Mouse (Mus musculus) midbrain, embryonic 15.5 days (tissue): ENCODE measurements around the gene Bco1. TPM values are rescaled to one million over a fixed set of nuclear protein-coding genes. Genes with fewer than 3 reads are reported as not detected.

Experiments used
- ATAC-seq: fragments of 200-750 bp; cut with Nextera tagmentation; replicated peaks from 2 replicates; pipeline ENCODE4 v1.8.0; 2017; ENCODE audit warnings: moderate TSS enrichment
- H3K27ac ChIP-seq: fragments of 300-500 bp; sonication (generic); 2 replicates; pipeline ENCODE4 v1.5.1; 2015; ENCODE audit warnings: mild to moderate bottlenecking, inconsistent platforms
- H3K27me3 ChIP-seq: fragments of 300-500 bp; sonication (generic); replicated peaks from 2 replicates; pipeline ENCODE4 v1.6.1; 2015; ENCODE audit warnings: inconsistent platforms
- H3K36me3 ChIP-seq: fragments of 300-500 bp; sonication (generic); replicated peaks from 2 replicates; pipeline ENCODE4 v1.6.1; 2015; ENCODE audit warnings: inconsistent platforms
- H3K4me1 ChIP-seq: fragments of 300-500 bp; sonication (generic); 2 replicates; pipeline ENCODE4 v1.6.1; 2015; ENCODE audit warnings: inconsistent platforms
- H3K4me2 ChIP-seq: fragments of 300-500 bp; sonication (generic); 2 replicates; pipeline ENCODE4 v1.6.1; 2015; ENCODE audit warnings: inconsistent platforms, mild to moderate bottlenecking, moderate library complexity
- H3K4me3 ChIP-seq: fragments of 300-500 bp; sonication (generic); 2 replicates; pipeline ENCODE4 v1.5.1; 2015; ENCODE audit warnings: mild to moderate bottlenecking, inconsistent platforms
- H3K9ac ChIP-seq: fragments of 300-500 bp; sonication (generic); 2 replicates; pipeline ENCODE4 v1.6.1; 2015; ENCODE audit warnings: mild to moderate bottlenecking, inconsistent platforms
- H3K9me3 ChIP-seq: fragments of 300-500 bp; sonication (generic); 2 replicates; pipeline ENCODE4 v1.6.1; 2016; ENCODE audit warnings: inconsistent platforms
- WGBS: fragments of 180-500 bp; shearing (Covaris S2); methylation state at CpG from one replicate; pipeline ENCODE4 v1.1.7; 2015; ENCODE audit warnings: mixed read lengths; 5-methylcytosine and 5-hydroxymethylcytosine counted together
- polyA plus RNA-seq: library from polyadenylated mRNA; unstranded; fragments of >200 nt; fragmentation: Nextera tagmentation; extraction: Ambion mirVana; gene quantifications from 2 replicates; pipeline ENCODE4 v1.2.1, GENCODE M21; 2015

Bco1 gene
- polyA plus RNA-seq, 1 experiment from 2014 or later = 0.32 TPM

DNA sequence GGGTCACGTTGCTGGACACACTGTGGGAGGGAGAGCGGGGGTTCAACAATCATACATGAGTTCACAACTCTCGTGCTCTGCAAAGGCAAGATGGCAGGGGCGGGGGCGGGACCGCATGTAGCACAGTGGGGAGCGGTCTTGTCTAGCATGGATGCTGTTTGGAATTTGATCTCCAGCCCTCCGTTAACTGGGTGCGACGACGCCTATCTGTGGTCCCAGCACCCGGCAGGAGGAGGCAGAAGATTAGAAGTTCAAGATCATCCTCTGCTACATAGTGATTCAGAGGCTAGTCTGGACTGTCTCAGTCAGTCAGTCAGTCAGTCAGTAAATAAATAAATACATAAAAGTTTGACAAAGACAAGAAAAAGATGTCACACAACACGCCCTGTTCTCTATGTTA, 27.4 kb upstream of the Bco1 start:
- Histone ChIP-seq H3K27me3 (no peaks in the 10 kb centered on the region), H3K9ac (no peak overlapping the region), H3K4me3 (no peak overlapping the region), H3K27ac (no peak overlapping the region), H3K36me3 (no peaks in the 10 kb centered on the region), H3K4me2 (no peak overlapping the region), H3K4me1 (no peaks in the 10 kb centered on the region), H3K9me3 (no peaks in the 10 kb centered on the region)
- no peak for ATAC-seq
- 85% methylated on average over 13 of the region's 13 CpGs for WGBS

DNA sequence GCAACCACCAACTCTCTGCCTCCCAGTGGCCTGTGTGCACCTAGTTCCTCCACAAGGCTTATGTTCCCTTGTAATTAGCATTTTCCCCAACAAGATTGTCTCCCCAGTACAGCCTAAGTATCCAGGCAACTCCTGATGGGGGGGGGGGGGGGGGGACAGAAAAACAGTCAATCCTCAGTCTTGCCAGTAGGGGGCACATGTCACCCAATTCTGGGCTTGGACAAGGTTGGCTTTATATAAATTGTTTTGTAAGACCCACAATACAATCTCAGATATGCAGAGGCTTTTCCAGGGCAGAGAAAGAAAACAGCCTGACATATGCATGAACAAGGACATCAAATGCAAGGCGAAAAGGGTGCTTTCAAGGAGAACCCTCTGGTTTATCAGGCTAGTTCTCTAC, 25.9 kb upstream of the Bco1 start:
- Histone ChIP-seq H3K4me1 (no peaks in the 10 kb centered on the region), H3K36me3 (no peaks in the 10 kb centered on the region), H3K27me3 (no peaks in the 10 kb centered on the region), H3K27ac (no peak overlapping the region), H3K9ac (no peak overlapping the region), H3K4me3 (no peak overlapping the region), H3K4me2 (no peak overlapping the region), H3K9me3 (no peaks in the 10 kb centered on the region)
- 89% methylated on average over 1 of the region's 1 CpGs for WGBS
- no peak for ATAC-seq

- Histone ChIP-seq H3K27me3 (no peaks in the 10 kb centered on the region), H3K36me3 (no peaks in the 10 kb centered on the region)
- WGBS = 72% methylated on average over 10 of the region's 10 CpGs
Measured at GRCm38 (mm10) chr8:117074350-117075182, 21.1 kb upstream of the Bco1 start.

DNA sequence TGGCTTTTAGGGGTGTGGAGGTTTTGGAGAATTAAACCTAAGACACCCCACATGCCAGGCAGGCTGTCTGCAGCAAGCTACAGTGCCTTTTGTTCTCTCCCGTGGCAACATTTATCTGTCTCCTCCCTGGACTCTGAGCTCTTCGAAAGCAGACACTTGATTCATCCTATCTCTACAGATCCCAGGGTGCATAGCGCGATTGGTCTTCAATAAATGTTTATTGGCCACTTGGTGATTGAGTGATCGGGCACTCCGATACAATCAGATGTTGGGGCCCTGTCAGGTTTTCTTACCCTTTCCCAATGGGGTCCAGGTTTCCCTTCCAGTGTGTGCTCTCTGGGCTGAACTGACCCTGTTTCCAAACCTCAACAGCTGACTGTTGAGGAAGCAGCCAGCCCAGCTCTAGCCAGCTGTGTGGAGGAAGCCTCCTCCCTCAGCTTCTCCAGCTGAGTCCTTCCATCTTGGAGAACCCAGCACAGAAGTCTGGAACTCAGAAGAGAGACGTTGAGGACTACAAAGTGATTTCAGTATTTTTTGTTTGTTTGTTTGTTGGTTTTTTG, 17.2 kb upstream of the Bco1 start:
- no peak overlapping the region for H3K4me3 ChIP-seq
- no peak for ATAC-seq
- no peaks in the 10 kb centered on the region for H3K27me3 ChIP-seq
- no peak overlapping the region for H3K27ac ChIP-seq
- H3K9me3 ChIP-seq = no peaks in the 10 kb centered on the region
- WGBS = 78% methylated on average over 7 of the region's 7 CpGs
- no peaks in the 10 kb centered on the region for H3K36me3 ChIP-seq
- H3K4me1 ChIP-seq = no peaks in the 10 kb centered on the region
- H3K4me2 ChIP-seq = no peak overlapping the region
- H3K9ac ChIP-seq = no peak overlapping the region

More at GRCm38 (mm10) chr8:117074350-117075182, 21.1 kb upstream of the Bco1 start:
- no peak overlapping the region for H3K9ac ChIP-seq
- no peaks in the 10 kb centered on the region for H3K4me1 ChIP-seq
- H3K4me2 ChIP-seq = no peak overlapping the region
- ATAC-seq = no peak
- no peak overlapping the region for H3K27ac ChIP-seq
- no peaks in the 10 kb centered on the region for H3K9me3 ChIP-seq
- no peak overlapping the region for H3K4me3 ChIP-seq

DNA sequence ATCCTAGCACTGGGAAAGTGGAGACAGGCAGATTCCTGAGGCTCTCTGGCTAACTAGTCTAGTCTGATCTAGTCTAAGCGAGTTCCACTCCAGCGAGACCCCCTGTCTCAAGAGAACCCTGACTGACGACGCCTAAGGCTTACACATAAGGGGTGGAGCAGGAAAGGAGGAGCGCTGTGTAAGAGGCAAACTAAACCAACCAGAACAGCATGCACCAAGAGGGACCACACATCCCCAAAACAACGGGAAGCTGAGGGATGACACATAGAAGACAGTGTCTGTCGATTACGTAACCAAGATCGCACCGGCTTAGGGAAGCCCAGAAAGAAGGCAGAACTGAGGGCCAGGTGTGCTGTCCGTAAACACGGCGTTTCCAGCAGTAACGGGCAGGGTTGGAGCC, 16.0 kb upstream of the Bco1 start:
- no peaks in the 10 kb centered on the region for H3K9me3 ChIP-seq

DNA sequence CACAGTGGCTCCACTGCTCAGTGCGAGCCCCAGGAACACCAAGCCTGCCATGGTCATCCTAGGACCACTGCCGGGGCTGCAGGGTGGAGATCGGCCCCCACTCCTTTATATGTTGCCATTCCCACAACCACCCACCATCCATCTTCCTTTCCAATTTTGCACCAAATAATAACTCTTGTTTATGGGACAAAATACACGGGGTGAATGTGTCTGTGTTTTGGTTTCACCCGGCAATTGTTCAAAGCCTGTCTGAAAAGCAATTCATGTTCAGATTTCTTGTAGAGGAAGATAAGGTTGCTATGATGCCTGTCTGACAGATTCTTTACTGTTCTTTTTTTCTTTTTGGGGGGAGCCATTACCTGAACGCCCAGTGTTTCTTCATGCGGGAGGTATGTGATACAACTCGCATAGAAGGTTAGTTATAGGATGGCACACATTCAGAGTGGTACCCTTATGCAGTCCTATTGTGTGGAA, 13.2 kb upstream of the Bco1 start, which contains the start of gene Pkd1l2:
Pkd1l2 (minus strand) TSS at position 51 of the 474 bp plus-strand sequence.
- H3K9me3 ChIP-seq = no peaks in the 10 kb centered on the region
- WGBS = 87% methylated on average over 8 of the region's 8 CpGs
- H3K4me2 ChIP-seq = no peak within 1 kb of the TSS
- H3K9ac ChIP-seq = no peak within 1 kb of the TSS
- no peak within 1 kb of the TSS for H3K27ac ChIP-seq
- no peaks in the 10 kb centered on the region for H3K4me1 ChIP-seq
- H3K36me3 ChIP-seq = no peaks in the 10 kb centered on the region
- no peak for ATAC-seq
- H3K27me3 ChIP-seq = no peaks in the 10 kb centered on the region
- H3K4me3 ChIP-seq = no peak within 1 kb of the TSS

More for the DNA sequence above, 16.0 kb upstream of the Bco1 start:
- Histone ChIP-seq H3K27me3 (no peaks in the 10 kb centered on the region), H3K27ac (no peak overlapping the region), H3K4me2 (no peak overlapping the region), H3K36me3 (no peaks in the 10 kb centered on the region), H3K9ac (no peak overlapping the region), H3K4me1 (no peaks in the 10 kb centered on the region), H3K4me3 (no peak overlapping the region)
- no peak for ATAC-seq
- 89% methylated on average over 14 of the region's 14 CpGs for WGBS

GRCm38 (mm10) chr8:117082947-117083559, 12.6 kb upstream of the Bco1 start:
- Histone ChIP-seq H3K27me3 (no peaks in the 10 kb centered on the region), H3K4me2 (no peak overlapping the region), H3K9me3 (no peaks in the 10 kb centered on the region), H3K4me1 (no peaks in the 10 kb centered on the region), H3K36me3 (no peaks in the 10 kb centered on the region), H3K9ac (no peak overlapping the region), H3K4me3 (no peak overlapping the region), H3K27ac (no peak overlapping the region)
- WGBS = 79% methylated on average over 9 of the region's 9 CpGs
- no peak for ATAC-seq

- H3K9ac ChIP-seq = no peak overlapping the region
- 73% methylated on average over 8 of the region's 8 CpGs for WGBS
- no peaks in the 10 kb centered on the region for H3K36me3 ChIP-seq
- H3K4me1 ChIP-seq = no peaks in the 10 kb centered on the region
- H3K9me3 ChIP-seq = no peaks in the 10 kb centered on the region
- no peak overlapping the region for H3K4me3 ChIP-seq
- no peak for ATAC-seq
- H3K27me3 ChIP-seq = no peaks in the 10 kb centered on the region
- H3K27ac ChIP-seq = no peak overlapping the region
- no peak overlapping the region for H3K4me2 ChIP-seq
Measured at GRCm38 (mm10) chr8:117085521-117085920, 10.1 kb upstream of the Bco1 start.

DNA sequence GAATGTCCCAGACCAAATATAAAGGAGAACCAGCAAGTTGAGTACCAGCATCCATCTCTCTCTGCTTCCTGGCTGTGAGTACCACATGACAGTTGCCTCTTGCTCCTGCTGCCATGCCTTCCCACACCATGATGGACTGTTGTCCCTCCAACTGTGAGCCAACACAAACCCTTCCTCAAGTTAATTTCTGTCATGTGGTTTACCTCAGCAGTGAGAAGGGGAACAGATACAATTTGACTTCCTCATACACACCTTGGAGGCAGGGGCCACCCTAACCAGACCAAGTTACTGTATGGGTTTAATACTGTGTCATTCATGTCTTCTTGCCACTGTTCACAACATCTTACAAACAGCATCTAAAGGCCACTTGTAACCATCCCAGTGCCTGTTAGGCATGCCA, 8.6 kb upstream of the Bco1 start:
- no peak for ATAC-seq
- Histone ChIP-seq H3K36me3 (no peaks in the 10 kb centered on the region), H3K27ac (no peak overlapping the region), H3K4me3 (no peak overlapping the region), H3K27me3 (no peaks in the 10 kb centered on the region), H3K9ac (no peak overlapping the region), H3K4me2 (no peak overlapping the region), H3K4me1 (no peaks in the 10 kb centered on the region), H3K9me3 (no peaks in the 10 kb centered on the region)

DNA sequence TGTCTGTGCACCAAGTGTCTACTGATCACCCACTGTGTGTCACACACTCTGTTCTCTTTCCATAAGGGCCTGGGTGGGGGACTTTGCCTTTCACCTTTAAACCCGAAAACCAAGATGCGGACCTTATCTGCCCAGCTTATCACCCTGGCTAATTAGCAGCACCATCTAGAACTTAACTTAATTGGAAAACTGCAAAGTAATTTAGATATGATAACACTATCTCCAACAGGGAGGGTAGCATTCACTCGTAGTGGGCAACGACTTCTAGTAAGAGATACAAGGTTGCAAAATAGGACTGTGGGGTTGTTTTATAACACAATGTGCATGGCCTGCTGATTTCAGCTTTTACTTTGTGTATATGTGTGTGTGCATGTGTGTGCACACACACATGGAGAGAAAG, 5.9 kb upstream of the Bco1 start:
- no peak for ATAC-seq
- Histone ChIP-seq H3K9ac (no peak overlapping the region), H3K36me3 (no peaks in the 10 kb centered on the region), H3K4me3 (no peak overlapping the region), H3K9me3 (no peaks in the 10 kb centered on the region), H3K27me3 (no peaks in the 10 kb centered on the region), H3K4me1 (no peaks in the 10 kb centered on the region), H3K4me2 (no peak overlapping the region), H3K27ac (no peak overlapping the region)
- 87% methylated on average over 4 of the region's 4 CpGs for WGBS

DNA sequence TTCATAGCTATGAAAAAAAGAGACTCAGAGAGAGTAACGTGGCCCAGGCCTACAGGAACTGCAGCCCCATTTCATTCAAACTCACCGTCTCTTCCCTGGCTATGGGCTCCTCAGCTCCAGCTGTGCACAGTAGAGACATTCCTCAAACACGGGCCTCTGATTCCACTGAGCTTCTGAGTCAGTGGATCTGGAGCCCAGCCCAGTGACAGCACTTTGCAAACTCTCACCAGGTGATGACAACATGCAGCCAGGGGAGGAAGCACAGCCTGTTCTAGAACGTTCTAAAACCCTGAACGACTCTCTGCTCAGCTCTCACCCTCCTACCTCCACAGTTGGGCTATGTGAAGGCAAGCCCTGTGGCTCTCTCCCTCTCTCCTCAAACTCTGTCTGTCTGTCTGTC, 1.6 kb upstream of the Bco1 start:
- H3K9me3 ChIP-seq = no peaks in the 10 kb centered on the region
- no peak for ATAC-seq
- no peak overlapping the region for H3K4me3 ChIP-seq
- no peaks in the 10 kb centered on the region for H3K27me3 ChIP-seq
- H3K4me2 ChIP-seq = no peak overlapping the region
- peaks cover 14% of the 10 kb centered on the region for H3K4me1 ChIP-seq
- WGBS = 54% methylated on average over 5 of the region's 5 CpGs
- no peak overlapping the region for H3K9ac ChIP-seq
- H3K36me3 ChIP-seq = no peaks in the 10 kb centered on the region
- H3K27ac ChIP-seq = no peak overlapping the region

DNA sequence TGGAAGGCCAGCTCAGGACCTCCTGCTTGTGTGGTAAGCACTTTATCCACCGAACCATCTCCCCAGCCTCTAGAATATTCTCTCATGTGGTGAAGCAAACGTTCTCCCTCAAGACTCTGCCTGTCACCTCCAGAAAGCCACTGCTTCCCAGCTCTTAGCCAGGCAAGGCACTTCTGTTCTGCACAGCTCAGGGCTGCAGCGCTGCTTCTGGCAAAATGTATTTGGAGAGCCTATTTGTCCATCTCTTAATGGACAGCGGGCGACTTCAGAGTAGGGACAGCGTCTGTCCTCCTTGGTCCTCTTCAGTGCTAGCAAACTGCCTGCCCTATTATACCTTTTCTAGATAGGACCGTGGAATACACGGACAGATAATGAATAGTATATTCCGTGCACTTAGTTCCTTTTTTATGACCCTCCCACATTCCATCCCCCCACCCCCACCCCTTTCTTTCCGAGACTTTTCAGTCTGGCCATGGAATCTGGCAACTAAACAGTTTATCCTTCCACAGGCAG, 1.5 kb downstream of the Bco1 start:
- H3K27ac ChIP-seq = peak overlapping the region; percentile 60
- H3K9ac ChIP-seq = no peak overlapping the region
- H3K9me3 ChIP-seq = no peaks in the 10 kb centered on the region
- peak overlapping the region; percentile 16; the same call in 1 of the 2 replicates for H3K4me2 ChIP-seq
- H3K27me3 ChIP-seq = no peaks in the 10 kb centered on the region
- H3K4me3 ChIP-seq = no peak overlapping the region
- H3K4me1 ChIP-seq = peaks cover 14% of the 10 kb centered on the region
- 0 out of 2 replicates have a peak, but pooled peaks have one; percentile 11 for ATAC-seq
- no peaks in the 10 kb centered on the region for H3K36me3 ChIP-seq
- WGBS = 70% methylated on average over 10 of the region's 10 CpGs
